Mouse (Mus musculus) gastrocnemius, postnatal 14 days (tissue): ENCODE data around the gene Rab17. TPM values are rescaled to one million over a fixed set of nuclear protein-coding genes. Genes with fewer than 3 reads are reported as not detected.

Experiments
- DNase-seq: peaks from one replicate; pipeline ENCODE4 v3.0.0; 2021; ENCODE audit warnings: mixed read lengths
- intact Hi-C: fragments of 180-260 bp; cut with DNase I; formaldehyde crosslinking; loops from one replicate; pipeline ENCODE4 v1.15.1; 2025; ENCODE audit warnings: low total_unique reads
- total RNA-seq, 2 experiments: library from RNA; stranded (reverse); gene quantifications; 2 replicates each; pipeline ENCODE4 v1.2.3; 2021

The Rab17 gene
- total RNA-seq, 2 experiments from 2014 or later: 0.31 TPM; not detected in 1

DNA sequence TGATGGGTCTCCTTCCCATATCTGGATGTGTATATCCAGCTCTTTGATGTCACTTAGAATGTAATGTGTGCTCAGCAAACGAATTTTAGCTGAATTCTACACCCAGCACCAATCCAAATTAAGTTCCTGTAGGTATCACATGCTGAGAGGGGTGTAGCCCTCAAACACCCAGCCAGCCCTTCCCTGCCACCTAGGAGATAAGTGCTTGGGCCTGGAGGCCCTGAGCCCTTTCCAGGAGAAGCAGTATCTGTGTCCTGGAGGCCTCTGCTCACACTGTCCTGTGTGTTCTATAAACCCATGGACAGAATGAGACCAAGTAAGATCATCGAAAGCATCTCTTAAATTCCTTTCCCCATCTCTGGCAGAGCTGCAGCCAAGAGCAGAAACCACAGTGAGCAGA is 22.2 kb downstream of the Rab17 start:
- intact Hi-C loops: no loop called here
- no peak for DNase-seq

DNA sequence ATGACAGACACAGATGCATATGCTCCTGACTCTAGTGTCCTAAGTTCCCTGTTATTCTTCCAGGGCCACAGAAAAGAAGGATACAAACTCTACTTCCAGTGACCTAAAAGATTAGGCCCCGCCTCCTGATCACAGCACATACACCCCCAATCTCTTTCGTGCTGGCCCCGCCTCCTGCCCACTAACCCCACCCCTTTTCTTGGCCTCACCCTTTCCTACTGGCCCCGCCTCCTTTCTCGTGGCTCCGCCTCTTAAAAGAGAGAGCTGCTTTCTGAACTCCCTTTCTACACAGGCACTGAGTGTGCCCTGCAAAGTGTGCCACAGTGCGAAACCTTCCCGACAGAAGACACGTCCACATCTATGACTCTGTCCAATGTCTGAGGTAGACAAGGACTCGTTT is 24.3 kb downstream of the Rab17 start:
- no peak for DNase-seq
- intact Hi-C loops: no loop called here

DNA sequence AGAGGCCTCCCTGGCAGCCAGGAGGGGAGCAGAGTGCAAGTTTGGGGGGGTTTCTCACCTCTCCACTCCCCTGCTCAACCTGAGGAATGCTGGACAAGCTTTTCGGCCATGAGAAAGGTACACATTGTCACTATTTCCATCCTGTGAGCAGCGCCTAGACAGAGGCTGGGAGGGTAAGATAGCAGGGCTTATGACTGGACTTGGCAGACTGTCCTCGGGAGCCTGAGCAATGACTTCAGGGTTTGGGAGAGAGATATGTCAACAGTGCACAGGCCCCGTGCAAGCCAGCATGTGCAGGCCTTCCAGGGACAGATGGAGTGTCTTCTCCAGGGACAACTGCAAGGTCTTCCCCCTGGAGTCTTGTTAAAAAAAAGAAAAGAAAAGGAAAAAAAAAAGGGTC is 29.5 kb downstream of the Rab17 start:
- DNase-seq: no peak
- intact Hi-C loops: no loop called here

DNA sequence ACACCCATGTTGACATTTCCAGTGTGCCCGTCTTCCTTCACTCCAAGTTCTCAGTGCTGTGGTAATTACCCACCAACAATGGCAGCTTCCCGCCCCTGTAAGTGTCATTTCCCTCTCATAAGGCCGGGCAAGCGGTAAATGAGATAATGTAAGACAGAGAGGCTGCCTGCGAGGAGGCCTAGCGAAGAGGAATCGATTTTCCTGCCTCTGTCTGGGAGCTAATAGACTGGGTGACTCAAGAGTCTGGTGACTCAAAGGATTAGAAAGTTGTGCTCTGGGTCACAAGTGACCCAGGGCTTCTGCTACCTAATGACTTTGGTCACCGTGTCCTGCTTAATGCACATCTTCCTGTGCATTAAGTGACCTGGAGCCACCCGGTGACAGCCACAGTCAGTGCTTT is 32.5 kb downstream of the Rab17 start:
- no peak for DNase-seq
- intact Hi-C loops: no loop called here

DNA sequence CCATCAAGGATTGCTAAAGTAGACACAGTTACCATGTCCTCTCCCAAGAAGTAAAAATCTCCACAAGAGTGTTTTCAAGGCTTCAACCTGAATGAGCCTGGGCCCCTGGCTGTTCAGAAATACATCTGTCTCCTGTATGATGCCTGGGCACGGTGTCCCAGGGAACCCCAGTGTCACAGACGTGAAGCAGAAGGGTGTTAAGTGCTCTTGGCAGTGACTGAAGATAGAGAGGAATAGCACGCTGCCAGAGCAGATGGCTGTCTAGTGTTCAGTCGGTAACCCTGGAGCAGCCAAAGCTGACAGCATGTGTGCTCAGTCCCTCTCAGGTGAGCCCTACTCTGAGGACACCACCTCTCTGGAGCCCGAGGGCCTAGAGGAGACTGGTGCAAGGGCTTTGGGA is 36.5 kb downstream of the Rab17 start:
- intact Hi-C loops: no loop called here
- DNase-seq: no peak

DNA sequence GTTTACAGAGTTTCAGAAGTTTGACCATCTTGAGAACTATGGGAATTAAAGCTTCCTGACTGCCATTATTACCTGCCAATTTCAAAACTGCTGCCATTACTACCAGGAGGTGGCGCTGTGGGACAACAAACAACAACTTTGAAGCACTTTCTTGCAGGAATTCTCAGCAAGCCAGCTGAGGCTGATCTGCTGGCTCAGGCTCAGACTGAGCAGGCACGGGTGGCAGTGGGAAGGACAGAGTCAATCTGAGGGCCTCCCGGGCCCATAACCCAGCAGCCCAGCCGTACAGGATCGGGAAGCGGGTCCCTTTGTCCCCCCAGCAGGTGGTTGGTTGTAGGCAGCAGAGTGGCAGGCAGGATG is 40.9 kb downstream of the Rab17 start:
- DNase-seq: peak; percentile 86
- intact Hi-C loops: loop anchor here (2.0 kb wide), 1 partner anchor 28 kb away; no protein-coding TSS in a partner anchor

DNA sequence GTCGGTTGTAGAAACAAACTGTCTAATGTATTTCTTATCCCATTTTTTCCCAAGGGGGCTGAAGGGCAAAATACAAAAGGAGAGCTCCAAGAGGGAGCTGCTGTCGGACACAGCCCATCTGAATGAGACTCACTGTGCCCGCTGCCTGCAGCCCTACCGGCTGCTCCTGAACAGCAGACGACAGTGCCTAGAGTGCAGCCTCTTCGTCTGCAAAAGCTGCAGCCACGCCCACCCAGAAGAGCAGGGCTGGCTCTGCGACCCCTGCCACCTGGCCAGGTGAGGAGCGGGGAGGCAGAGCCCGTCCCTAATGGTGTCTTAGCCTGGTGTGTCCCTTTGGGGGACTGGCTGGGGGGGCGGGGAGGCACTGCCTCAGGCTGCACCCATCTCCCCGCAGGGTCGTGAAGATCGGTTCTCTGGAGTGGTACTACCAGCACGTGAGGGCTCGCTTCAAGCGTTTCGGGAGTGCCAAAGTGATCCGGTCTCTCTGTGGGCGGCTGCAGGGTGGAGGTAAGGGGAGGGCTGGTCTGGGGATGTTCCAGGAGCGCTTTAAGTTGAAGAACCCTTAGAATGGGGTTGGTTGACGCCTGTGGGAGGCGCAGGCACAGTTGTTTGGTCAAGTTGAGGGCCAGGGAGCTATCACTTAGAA is 41.4 kb downstream of the Rab17 start:
- DNase-seq: no peak
- intact Hi-C loops: loop anchor here (2.0 kb wide), 1 partner anchor 29 kb away; no protein-coding TSS in a partner anchor

DNA sequence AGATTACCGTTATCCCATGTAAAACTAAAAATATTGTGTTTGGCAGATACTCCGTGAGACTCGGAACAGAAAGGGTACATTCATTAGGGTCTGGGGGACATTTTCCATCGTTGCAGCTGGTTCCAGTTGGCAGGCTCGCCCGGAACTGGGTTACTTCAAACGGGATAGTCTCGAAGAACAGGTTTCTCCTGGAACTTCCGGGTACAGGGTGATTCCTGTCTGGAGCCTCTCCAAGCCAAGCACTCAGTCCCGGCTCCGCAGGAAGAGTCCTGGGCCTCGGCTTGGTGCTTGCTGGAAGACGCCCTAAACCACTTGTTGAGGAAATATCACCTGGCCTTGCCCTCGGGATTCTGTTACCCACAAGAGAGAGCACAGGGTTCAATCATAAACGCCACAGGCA is 42.2 kb downstream of the Rab17 start:
- no peak for DNase-seq
- intact Hi-C loops: no loop called here

DNA sequence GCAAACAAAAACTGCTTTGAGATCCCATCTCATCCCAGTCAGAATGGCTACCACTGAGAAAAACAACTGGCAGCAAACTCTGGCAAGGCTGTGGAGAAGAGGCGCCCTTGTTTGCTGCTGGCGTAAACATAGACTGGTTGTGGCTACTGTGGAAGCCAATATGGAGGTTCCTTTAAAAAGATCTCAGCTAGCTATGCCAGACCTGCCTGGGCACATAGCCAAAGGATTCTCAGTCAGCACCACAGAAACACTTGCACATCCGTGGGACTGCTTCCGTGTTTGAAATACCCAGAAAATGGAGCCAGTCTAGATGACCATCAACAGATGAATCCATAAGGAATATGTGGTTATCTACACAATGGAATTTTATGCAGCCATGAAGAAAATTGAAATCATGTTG is 43.4 kb downstream of the Rab17 start:
- intact Hi-C loops: no loop called here
- DNase-seq: no peak

DNA sequence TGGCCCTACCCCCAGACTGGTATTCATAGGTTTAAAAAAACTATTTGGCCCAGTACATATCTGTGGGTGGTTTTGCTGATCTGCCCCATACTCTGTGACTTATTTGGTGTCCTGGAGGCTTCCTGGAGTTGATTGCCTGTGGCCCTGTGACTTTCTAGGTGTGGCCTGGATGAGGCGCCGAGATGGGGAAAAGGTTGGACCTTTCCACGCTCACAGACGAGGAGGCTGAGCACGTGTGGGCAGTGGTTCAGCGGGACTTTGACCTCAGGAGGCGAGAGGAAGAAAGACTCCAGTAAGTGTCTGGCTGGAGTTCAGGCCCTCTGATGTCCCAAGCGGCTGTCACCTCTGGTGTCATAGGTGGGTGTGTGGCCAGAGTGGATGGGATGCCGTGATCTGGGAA is 47.8 kb downstream of the Rab17 start:
- intact Hi-C loops: no loop called here
- DNase-seq: no peak

DNA sequence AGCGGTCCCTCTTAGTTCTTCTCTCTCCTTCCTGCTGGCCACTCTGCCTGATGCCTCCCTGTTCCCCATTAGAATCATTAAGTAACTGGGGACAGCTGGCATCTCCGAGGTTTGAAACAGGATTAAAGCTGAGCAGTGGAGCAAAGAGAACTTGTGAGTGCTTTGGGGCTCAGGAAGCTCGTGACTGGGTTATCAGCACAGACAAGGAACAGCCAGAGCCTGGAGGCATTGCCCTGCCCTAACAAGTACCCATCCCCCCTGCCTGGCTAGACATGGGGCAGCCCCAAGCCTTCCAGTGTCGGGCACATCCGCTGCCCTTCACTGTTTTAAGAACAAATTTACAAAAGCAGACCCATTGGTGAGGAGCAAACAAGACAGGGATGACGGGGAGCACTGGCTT is 52.0 kb downstream of the Rab17 start:
- intact Hi-C loops: no loop called here

DNA sequence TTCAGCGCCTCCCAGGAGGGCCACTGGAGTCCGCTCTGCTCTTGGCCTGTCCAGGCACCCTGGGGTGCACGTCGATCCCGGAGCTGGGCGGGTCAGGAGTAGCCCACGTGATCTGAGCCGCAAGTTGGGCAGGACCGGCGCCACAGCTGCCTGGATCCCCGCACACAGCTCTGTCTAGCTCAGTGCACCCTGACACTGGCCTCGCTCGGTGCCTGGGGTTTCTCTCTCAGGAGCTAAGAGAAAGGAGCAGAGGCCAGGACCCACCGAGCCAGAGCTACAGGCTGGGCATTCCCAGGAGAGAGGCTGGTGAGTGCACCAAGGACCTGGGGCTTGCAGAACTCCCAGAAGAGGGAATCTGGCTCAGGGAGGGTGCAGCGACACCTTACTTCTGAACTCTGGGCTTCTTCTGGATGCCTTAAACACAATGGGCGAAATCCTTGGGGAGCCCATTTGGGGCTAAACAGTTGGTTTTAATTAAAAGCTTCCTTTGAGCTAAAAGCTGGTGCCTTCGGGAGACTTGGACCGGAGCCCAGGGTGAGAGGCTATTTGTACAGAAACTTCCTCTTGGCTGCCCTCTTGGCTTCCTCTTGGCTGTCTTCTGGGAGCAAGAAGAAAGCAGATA is 54.4 kb downstream of the Rab17 start, which contains the start of gene Mlph:
Mlph (plus strand) TSS at position 138 of the 622 bp plus-strand sequence.
- intact Hi-C loops: no loop called here
- DNase-seq: peak; percentile 54

More for the DNA sequence above, 52.0 kb downstream of the Rab17 start:
- DNase-seq: no peak

DNA sequence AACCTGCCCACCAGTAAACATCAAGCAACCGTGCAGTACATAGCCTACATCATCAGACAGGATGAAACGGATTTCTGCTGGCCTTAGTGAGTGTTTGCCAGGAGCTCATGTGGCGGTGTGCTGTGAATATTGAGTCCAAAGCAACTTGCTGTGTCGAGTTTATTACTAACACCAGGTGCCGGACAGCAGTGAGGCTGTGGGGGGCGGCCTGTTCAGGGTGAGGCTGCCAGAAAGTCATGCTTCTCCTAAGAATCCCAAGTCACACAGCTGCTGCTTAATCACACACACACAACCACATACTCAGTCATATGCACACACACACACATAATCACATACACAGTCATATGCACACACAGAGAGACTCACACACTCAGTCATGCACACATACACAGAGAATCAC is 56.2 kb downstream of the Rab17 start:
- intact Hi-C loops: no loop called here

DNA sequence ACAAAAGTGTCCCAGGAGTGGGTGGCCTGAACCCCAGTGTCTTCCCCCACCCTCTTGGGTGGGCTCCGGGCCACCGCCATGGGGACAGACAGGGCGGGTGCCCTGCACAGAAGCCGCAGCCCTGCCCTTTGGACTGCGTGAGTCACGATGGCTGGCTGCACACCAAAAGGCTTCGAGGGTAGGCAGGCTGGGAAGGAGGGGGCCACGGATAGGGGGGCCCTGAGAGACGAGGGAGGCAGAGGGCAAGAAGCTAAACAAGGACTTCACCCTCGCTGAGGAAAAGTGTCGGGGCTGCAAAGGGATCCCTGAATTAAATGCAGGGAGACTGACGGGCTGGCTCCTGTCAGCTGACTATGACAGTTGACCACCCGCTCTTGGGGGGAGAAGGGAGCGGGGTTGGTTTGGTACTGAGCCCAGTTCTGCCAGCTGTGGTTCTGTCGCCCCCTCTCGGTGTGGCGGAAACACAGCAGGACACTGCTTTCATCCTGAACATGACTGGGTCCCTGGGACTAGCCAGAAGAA is 59.8 kb downstream of the Rab17 start:
- peak; percentile 69 for DNase-seq
- intact Hi-C loops: no loop called here

More for the DNA sequence above, 56.2 kb downstream of the Rab17 start:
- no peak for DNase-seq

DNA sequence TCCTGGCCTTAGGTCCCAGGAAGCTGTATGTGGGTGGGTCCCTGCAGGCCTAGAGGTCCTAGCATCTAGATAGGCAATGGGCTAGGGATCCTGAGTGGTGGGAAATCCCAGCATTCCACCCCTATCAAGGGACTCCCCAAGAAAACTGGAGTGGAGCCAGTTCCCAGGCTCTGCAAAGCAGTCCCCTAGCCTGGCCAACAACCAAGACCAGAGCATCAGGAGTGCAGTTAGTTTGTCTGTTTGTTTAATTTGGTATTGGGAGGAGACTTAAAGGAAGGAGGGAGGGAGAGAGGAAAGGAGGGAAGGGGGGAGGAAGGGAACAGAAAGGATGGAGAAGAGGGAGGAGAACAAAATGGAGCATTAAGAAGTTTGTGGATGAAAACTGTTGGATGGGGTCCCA is 60.3 kb downstream of the Rab17 start:
- DNase-seq: peak; percentile 59
- intact Hi-C loops: no loop called here

Other genes starting within 250 kb of the Rab17 start
- gene Col6a3, start 125.7 kb downstream of the Rab17 start, total RNA-seq: 100 to 1,000 TPM; 217 to 262 TPM
- under 1 TPM; 0.31 to 0.35 TPM for gene Mlph, start 54.6 kb downstream of the Rab17 start, total RNA-seq
- not detected for gene Prlh, start 16.6 kb downstream of the Rab17 start, total RNA-seq
- gene Lrrfip1, start 29.1 kb upstream of the Rab17 start, total RNA-seq: 100 to 1,000 TPM; 202 to 236 TPM
- not detected for gene Rbm44, start 175.4 kb upstream of the Rab17 start, total RNA-seq
- gene Ramp1, start 210.2 kb upstream of the Rab17 start, total RNA-seq: 10 to 100 TPM; 28.5 to 29.4 TPM